Mouse (Mus musculus) left cerebral cortex, postnatal 10 days (tissue): ENCODE results near the gene Myl3. TPM values are rescaled to one million over a fixed set of nuclear protein-coding genes. Genes with fewer than 3 reads are reported as not detected.

ENCODE experiments used
- DNase-seq, 2 experiments: peaks; one replicate each; pipeline ENCODE4 v3.0.0; 2021 to 2022; ENCODE audit warnings: low spot score in 2 of 2, mixed read lengths in 1 of 2; ENCODE audit errors: extremely low spot score in 1 of 2
- intact Hi-C: fragments of 180-260 bp; cut with DNase I; formaldehyde crosslinking; loops from one replicate; pipeline ENCODE4 v1.15.1; 2025
- total RNA-seq, 2 experiments: library from RNA; stranded (reverse); gene quantifications; 2 replicates each; pipeline ENCODE4 v1.2.3; 2021

Myl3 gene
- total RNA-seq, 2 experiments from 2014 or later: 0.39 to 0.56 TPM

GRCm38 (mm10) chr9:110783611-110784010 is 42.0 kb downstream of the Myl3 start:
- intact Hi-C loops: loop anchor here (5.0 kb wide), 1 partner anchor 371 kb away; no protein-coding TSS in a partner anchor

GRCm38 (mm10) chr9:110788169-110788568 is 46.5 kb downstream of the Myl3 start:
- no peak for DNase-seq
- intact Hi-C loops: no loop called here

More at GRCm38 (mm10) chr9:110783611-110784010, 42.0 kb downstream of the Myl3 start:
- no peak for DNase-seq

- intact Hi-C loops: no loop called here
- no peak for DNase-seq
These were observed 48.8 kb downstream of the Myl3 start for GRCm38 (mm10) chr9:110790462-110790861.

GRCm38 (mm10) chr9:110797013-110797412 is 55.4 kb downstream of the Myl3 start:
- DNase-seq: no peak
- intact Hi-C loops: no loop called here

DNA sequence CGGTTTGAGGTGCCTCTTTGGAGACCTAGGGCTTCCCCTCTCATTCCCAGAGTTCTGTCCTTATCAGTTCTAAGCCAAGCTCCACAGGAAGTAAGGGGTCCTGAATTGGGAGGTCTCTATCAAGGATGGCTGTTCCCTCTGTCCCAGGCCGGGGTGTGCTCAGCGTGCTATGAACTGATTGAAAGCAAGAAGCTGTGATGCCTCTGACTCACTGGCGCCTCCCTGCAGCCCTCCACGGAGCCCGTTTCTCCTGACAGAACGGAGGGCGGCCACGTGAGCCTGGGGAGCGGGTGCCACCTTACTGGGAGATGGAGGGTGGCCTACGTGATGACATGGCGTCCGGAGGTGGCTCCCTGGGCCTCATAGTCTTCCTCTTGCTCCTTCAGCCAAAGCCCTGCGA is 56.2 kb downstream of the Myl3 start, which contains the start of gene Prss42:
Gene Prss42 (plus strand): TSS at position 301 of the 400 bp plus-strand sequence.
- intact Hi-C loops: no loop called here
- DNase-seq: peak in 1 of 2 experiments; percentile 24

DNA sequence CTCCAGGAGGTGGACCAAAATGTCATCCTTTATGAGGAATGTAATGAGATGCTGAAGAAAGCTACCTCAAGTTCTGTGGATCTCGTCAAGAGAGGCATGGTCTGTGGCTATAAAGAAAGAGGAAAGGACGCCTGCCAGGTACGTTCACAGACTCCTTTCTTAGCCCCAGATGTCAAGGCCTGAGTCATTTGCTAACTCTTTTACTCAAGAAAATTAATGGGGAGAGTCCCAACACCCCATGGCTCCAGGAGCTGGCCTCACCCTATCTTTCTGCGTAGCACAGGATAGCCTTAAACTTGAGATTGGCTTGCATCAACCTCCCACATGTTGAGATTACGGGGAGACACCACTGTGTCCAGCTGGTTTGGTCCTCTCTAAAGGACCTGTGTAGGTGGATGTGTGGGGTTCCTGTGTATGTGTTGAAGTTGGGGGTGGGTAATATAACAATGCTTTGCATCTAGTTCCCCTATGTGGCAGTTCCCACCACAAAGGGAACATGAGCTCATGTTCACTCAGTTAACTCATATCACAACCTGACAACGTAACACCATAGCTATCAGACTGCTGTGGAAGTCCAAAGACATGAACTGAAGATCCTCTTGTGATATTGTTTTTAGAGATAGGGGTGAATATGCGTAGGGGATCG is 59.3 kb downstream of the Myl3 start:
- DNase-seq: no peak
- intact Hi-C loops: no loop called here

DNA sequence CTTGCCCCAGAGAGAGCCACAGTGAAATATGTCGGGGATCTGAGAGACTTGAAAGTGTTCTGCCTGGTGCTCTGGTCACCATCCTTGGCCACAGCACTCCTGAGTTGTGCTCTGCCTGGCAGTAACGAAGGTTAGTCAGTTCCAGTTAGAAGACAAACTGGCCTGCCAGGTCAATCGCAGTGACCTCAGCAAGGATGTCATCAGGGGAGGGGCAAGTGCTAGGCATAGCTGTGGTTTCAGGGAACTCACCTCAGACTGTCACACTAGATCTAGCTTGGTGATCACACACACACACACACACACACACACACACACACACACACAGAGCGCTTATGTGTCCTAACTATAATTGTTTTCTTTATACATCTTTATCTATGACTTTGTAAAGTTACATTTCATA is 61.6 kb downstream of the Myl3 start:
- DNase-seq: no peak
- intact Hi-C loops: no loop called here

- intact Hi-C loops: no loop called here
- DNase-seq: no peak
These were observed 68.4 kb downstream of the Myl3 start for GRCm38 (mm10) chr9:110810051-110810450.

GRCm38 (mm10) chr9:110813789-110814188 is 72.1 kb downstream of the Myl3 start, which contains the start of gene Prss44:
Gene Prss44 (plus strand): TSS chr9:110813994.
- intact Hi-C loops: no loop called here
- no peak for DNase-seq

Other genes starting within 250 kb of the Myl3 start
- 10 to 100 TPM; 77.2 to 80.2 TPM for gene Setd2, start 209.3 kb upstream of the Myl3 start, total RNA-seq
- 1 to 10 TPM; 1.0 to 2.0 TPM for gene Nradd, start 117.4 kb upstream of the Myl3 start, total RNA-seq
- gene Nbeal2, start 87.7 kb upstream of the Myl3 start, total RNA-seq: 10 to 100 TPM; 12.6 to 12.7 TPM
- 10 to 100 TPM; 43.6 to 44.0 TPM for gene Ccdc12, start 85.4 kb upstream of the Myl3 start, total RNA-seq
- gene Pth1r, start 5.3 kb downstream of the Myl3 start, total RNA-seq: 1 to 10 TPM; 9.1 to 9.3 TPM
- not detected for gene Prss42, start 56.3 kb downstream of the Myl3 start, total RNA-seq
- gene Prss44, start 72.1 kb downstream of the Myl3 start, total RNA-seq: not detected
- gene Prss43, start 84.8 kb downstream of the Myl3 start, total RNA-seq: under 1 TPM; 0.14 to 0.28 TPM
- gene Prss45, start 92.7 kb downstream of the Myl3 start, total RNA-seq: under 1 TPM; 0.28 to 0.79 TPM
- gene Prss46, start 102.6 kb downstream of the Myl3 start, total RNA-seq: not detected
- under 1 TPM in 1 of 2 experiments, not detected in 1; 0.58 TPM for gene Prss50, start 116.1 kb downstream of the Myl3 start, total RNA-seq
- 1 to 10 TPM; 7.8 to 8.4 TPM for gene Als2cl, start 138.0 kb downstream of the Myl3 start, total RNA-seq
- gene Tmie, start 138.3 kb downstream of the Myl3 start, total RNA-seq: 1 to 10 TPM; 4.7 to 5.5 TPM
- not detected for gene Fam240a, start 175.0 kb downstream of the Myl3 start, total RNA-seq
- gene Tdgf1, start 204.3 kb downstream of the Myl3 start, total RNA-seq: under 1 TPM in 1 of 2 experiments, not detected in 1; 0.39 TPM
- gene Lrrc2, start 209.7 kb downstream of the Myl3 start, total RNA-seq: 1 to 10 TPM in 1 of 2 experiments, under 1 TPM in 1; 0.92 to 1.6 TPM
- under 1 TPM; 0.47 to 0.63 TPM for gene Rtp3, start 248.7 kb downstream of the Myl3 start, total RNA-seq